Mouse (Mus musculus) CH12.LX (cell line): ENCODE data around the gene Capn2. TPM values are rescaled to one million over a fixed set of nuclear protein-coding genes. Genes with fewer than 3 reads are reported as not detected.

Experiments
- DNase-seq: peaks from one replicate; pipeline ENCODE4 v3.0.0-alpha.2; 2013; ENCODE audit errors: extremely low read depth
- H3K27ac ChIP-seq: 2 replicates; pipeline ENCODE4 v1.5.1; 2012; ENCODE audit warnings: low read depth, mild to moderate bottlenecking, control low read depth, moderate library complexity; ENCODE audit not compliant: insufficient read depth
- H3K27me3 ChIP-seq: replicated peaks from 2 replicates; pipeline ENCODE3; 2012; ENCODE audit warnings: inconsistent platforms
- H3K36me3 ChIP-seq, 2 experiments: replicated peaks in 1 of 2; 2 replicates each; pipeline versions ENCODE3 to v1.6.1; 2012; ENCODE audit warnings: inconsistent platforms in 1 of 2, low read length in 1 of 2, mild to moderate bottlenecking in 1 of 2, mixed read lengths in 1 of 2, moderate library complexity in 1 of 2; ENCODE audit not compliant: control insufficient read depth in 1 of 2, insufficient read depth in 1 of 2
- H3K4me1 ChIP-seq, 2 experiments: 2 replicates each; pipeline ENCODE4 v1.6.1; 2012; ENCODE audit warnings: inconsistent platforms in 1 of 2, moderate library complexity in 1 of 2; ENCODE audit not compliant: insufficient read depth in 2 of 2, control insufficient read depth in 1 of 2
- H3K4me2 ChIP-seq: 2 replicates; pipeline ENCODE4 v1.6.1; 2012; ENCODE audit warnings: low read depth, mild to moderate bottlenecking, control low read depth; ENCODE audit not compliant: poor library complexity, insufficient read depth, severe bottlenecking
- H3K4me3 ChIP-seq, 3 experiments: fragments of 150-350 bp in 1 of 3; sonication (generic) in 1 of 3; replicated peaks in 1 of 3; 2 replicates each; pipeline versions ENCODE3 to v1.5.1; 2011 to 2012; ENCODE audit warnings: low read depth in 2 of 3, low read length in 2 of 3, mild to moderate bottlenecking in 2 of 3, moderate library complexity in 2 of 3, control low read depth in 1 of 3, improper control_type of control experiment in 1 of 3, inconsistent platforms in 1 of 3, mixed read lengths in 1 of 3; ENCODE audit not compliant: poor library complexity in 1 of 3
- H3K79me2 ChIP-seq: replicated peaks from 2 replicates; pipeline ENCODE4 v1.6.1; 2012; ENCODE audit warnings: mild to moderate bottlenecking, moderate library complexity; ENCODE audit not compliant: control insufficient read depth, poor library complexity, insufficient read depth, severe bottlenecking; ENCODE audit errors: extremely low read depth
- H3K9ac ChIP-seq: 2 replicates; pipeline ENCODE4 v1.6.1; 2012; ENCODE audit warnings: low read depth, mild to moderate bottlenecking, control low read depth, moderate library complexity; ENCODE audit not compliant: insufficient read depth
- H3K9me3 ChIP-seq: replicated peaks from 2 replicates; pipeline ENCODE3; 2012; ENCODE audit warnings: low read length, inconsistent platforms, mixed read lengths
- BHLHE40 ChIP-seq: IDR thresholded peaks from 2 replicates; pipeline ENCODE4 v1.6.1; 2011; ENCODE audit warnings: mild to moderate bottlenecking, low read depth, low read length, improper control_type of control experiment
- CHD1 ChIP-seq: IDR thresholded peaks from 2 replicates; pipeline ENCODE4 v1.6.1; 2012; ENCODE audit warnings: low read depth, low read length, improper control_type of control experiment, inconsistent platforms
- CHD2 ChIP-seq: IDR thresholded peaks from 2 replicates; pipeline ENCODE4 v1.6.1; 2011; ENCODE audit warnings: low read length, improper control_type of control experiment
- E2F4 ChIP-seq: IDR thresholded peaks from 2 replicates; pipeline ENCODE4 v1.6.1; 2011; ENCODE audit warnings: low read depth, low read length, improper control_type of control experiment; ENCODE audit not compliant: insufficient replicate concordance
- ELF1 ChIP-seq: IDR thresholded peaks from 2 replicates; pipeline ENCODE4 v1.6.1; 2014; ENCODE audit warnings: low read depth, mild to moderate bottlenecking, inconsistent platforms, low read length, improper control_type of control experiment
- EP300 ChIP-seq: IDR thresholded peaks from 2 replicates; pipeline ENCODE4 v1.6.1; 2011; ENCODE audit warnings: low read length, improper control_type of control experiment
- HCFC1 ChIP-seq: IDR thresholded peaks from 2 replicates; pipeline ENCODE4 v1.6.1; 2012; ENCODE audit warnings: low read depth, mild to moderate bottlenecking, inconsistent platforms, low read length, improper control_type of control experiment
- JUND ChIP-seq: conservative IDR thresholded peaks from 2 replicates; pipeline ENCODE4 v1.6.1; 2011; ENCODE audit warnings: low read depth, low read length, improper control_type of control experiment
- KAT2A ChIP-seq: IDR thresholded peaks from 2 replicates; pipeline ENCODE4 v1.6.1; 2012; ENCODE audit warnings: low read length, improper control_type of control experiment, inconsistent platforms; ENCODE audit not compliant: insufficient replicate concordance
- MAX ChIP-seq: IDR thresholded peaks from 2 replicates; pipeline ENCODE4 v1.6.1; 2011; ENCODE audit warnings: low read length, improper control_type of control experiment
- MAZ ChIP-seq: IDR thresholded peaks from 2 replicates; pipeline ENCODE4 v1.6.1; 2012; ENCODE audit warnings: low read depth, mild to moderate bottlenecking, inconsistent platforms, low read length, improper control_type of control experiment, moderate library complexity
- NELFE ChIP-seq: IDR thresholded peaks from 2 replicates; pipeline ENCODE4 v1.6.1; 2011; ENCODE audit warnings: low read depth, low read length, improper control_type of control experiment
- NRF1 ChIP-seq: IDR thresholded peaks from 2 replicates; pipeline ENCODE4 v1.6.1; 2014; ENCODE audit warnings: low read depth, mild to moderate bottlenecking, inconsistent platforms, low read length, improper control_type of control experiment, moderate library complexity
- PAX5 ChIP-seq: IDR thresholded peaks from 2 replicates; pipeline ENCODE4 v1.6.1; 2012; ENCODE audit warnings: low read length, inconsistent platforms, mixed read lengths
- POLR2AphosphoS2 ChIP-seq: IDR thresholded peaks from 2 replicates; pipeline ENCODE4 v1.6.1; 2011; ENCODE audit warnings: low read depth, low read length, improper control_type of control experiment
- RAD21 ChIP-seq: IDR thresholded peaks from 2 replicates; pipeline ENCODE4 v1.6.1; 2011; ENCODE audit warnings: low read depth, mild to moderate bottlenecking, low read length, improper control_type of control experiment, moderate library complexity
- SIN3A ChIP-seq: IDR thresholded peaks from 2 replicates; pipeline ENCODE4 v1.6.1; 2012; ENCODE audit warnings: low read length, improper control_type of control experiment, inconsistent platforms
- TCF12 ChIP-seq: IDR thresholded peaks from 2 replicates; pipeline ENCODE4 v1.6.1; 2014; ENCODE audit warnings: low read depth, mild to moderate bottlenecking, inconsistent platforms, low read length, improper control_type of control experiment
- ZC3H11A ChIP-seq: IDR thresholded peaks from 2 replicates; pipeline ENCODE4 v1.6.1; 2012; ENCODE audit warnings: low read depth, mild to moderate bottlenecking, inconsistent platforms, low read length, improper control_type of control experiment
- ZKSCAN1 ChIP-seq: IDR thresholded peaks from 2 replicates; pipeline ENCODE4 v1.6.1; 2012; ENCODE audit warnings: low read depth, inconsistent platforms, low read length, improper control_type of control experiment, borderline replicate concordance
- dilution Hi-C: fragments of 300-500 bp; cut with MboI; formaldehyde crosslinking; loops from 2 replicates; pipeline ENCODE4 v1.14.3; 2020; ENCODE audit warnings: low sequenced_read_pairs; ENCODE audit not compliant: extremely low pct_unique_long_range_greater_than_20kb, extremely low pct_ligation_motif_present
- in situ Hi-C: fragments of 300-500 bp; cut with MboI; formaldehyde crosslinking; loops from 3 replicates; pipeline ENCODE4 v1.14.3; 2019; ENCODE audit warnings: low sequenced_read_pairs, low pct_ligation_motif_present, low pct_unique_long_range_greater_than_20kb, mixed read lengths
- polyA plus RNA-seq: library from polyadenylated mRNA; unstranded; fragments of >175 nt; gene quantifications from 2 replicates; pipeline ENCODE4 v1.2.1, GENCODE M21; 2012; ENCODE audit warnings: low read depth; ENCODE audit not compliant: insufficient read length
- total RNA-seq, 2 experiments: library from RNA; depleted of rRNA; stranded (reverse); fragments of 300-350 nt in 1 of 2; fragments of >200 nt in 1 of 2; gene quantifications; 2 replicates each; pipeline ENCODE4 v1.2.3; 2012 to 2014

Capn2 gene
- total and polyA plus RNA-seq, 3 experiments = 10.9 to 28.1 (median 15.0) TPM

DNA sequence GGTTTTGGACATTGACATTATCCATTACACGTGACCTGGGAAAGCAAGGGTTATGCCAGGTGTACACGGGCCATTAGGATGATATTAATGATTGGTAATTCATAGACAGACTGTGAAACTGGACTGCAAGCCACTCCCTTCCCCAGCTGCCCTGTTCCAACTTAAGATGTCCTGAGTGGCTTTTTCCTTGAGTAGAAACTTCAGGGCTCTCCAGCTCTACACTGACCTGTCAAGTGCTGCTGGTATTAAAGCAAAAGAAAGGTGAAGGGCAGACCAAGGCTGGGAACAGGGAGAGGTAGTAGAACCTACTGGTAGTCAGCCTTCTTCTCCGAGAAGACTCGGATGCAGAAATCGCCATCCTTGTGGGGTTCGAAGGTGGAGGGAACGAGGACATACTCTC is 36.3 kb downstream of the Capn2 start:
- H3K27me3 ChIP-seq = no peaks in the 10 kb centered on the region
- no peaks in the 10 kb centered on the region for H3K9me3 ChIP-seq
- H3K4me1 ChIP-seq = no peaks in the 10 kb centered on the region
- H3K79me2 ChIP-seq = no peaks in the 10 kb centered on the region
- dilution Hi-C loops = no loop called here
- no peak overlapping the region for H3K4me3 ChIP-seq
- no peak overlapping the region for H3K4me2 ChIP-seq
- peaks cover 48 to 78% of the 10 kb centered on the region in 2 experiments for H3K36me3 ChIP-seq
- TF ChIP-seq RAD21 = no peak
- no peak for TF ChIP-seq ZC3H11A
- TF ChIP-seq CHD1 = no peak
- TF ChIP-seq MAX = no peak
- no peak for TF ChIP-seq MAZ
- TF ChIP-seq E2F4 = no peak
- TF ChIP-seq, all 38 proteins: peak for 0
- in situ Hi-C loops = no loop called here
- no peak for DNase-seq
- Histone ChIP-seq H3K27ac (no peak overlapping the region), H3K9ac (no peak overlapping the region)

DNA sequence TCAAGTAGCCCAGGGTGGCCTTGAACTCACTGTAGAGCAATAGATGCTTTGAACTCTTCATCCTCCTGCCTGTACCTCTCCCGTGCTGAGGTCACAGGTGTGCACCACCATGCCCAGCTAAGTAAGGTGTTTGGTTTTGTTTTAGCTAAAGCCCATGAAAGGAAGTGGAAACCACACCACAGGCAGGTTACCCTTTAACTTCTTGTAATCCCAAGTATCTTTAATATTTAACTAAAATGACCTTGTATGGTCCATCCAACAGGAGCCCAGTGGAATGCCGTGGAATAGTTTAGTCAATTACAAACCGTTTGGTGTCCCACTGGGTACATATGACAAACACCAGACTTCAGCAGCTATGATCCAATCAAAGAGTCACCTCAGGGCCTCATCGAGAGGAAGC is 38.5 kb downstream of the Capn2 start:
- H3K27ac ChIP-seq = no peak overlapping the region
- DNase-seq = no peak
- no peak overlapping the region for H3K4me2 ChIP-seq
- no peak overlapping the region for H3K9ac ChIP-seq
- dilution Hi-C loops = no loop called here
- H3K36me3 ChIP-seq = peaks cover 42 to 75% of the 10 kb centered on the region in 2 experiments
- no peak overlapping the region for H3K4me3 ChIP-seq
- no peaks in the 10 kb centered on the region for H3K4me1 ChIP-seq
- H3K27me3 ChIP-seq = no peaks in the 10 kb centered on the region
- H3K9me3 ChIP-seq = no peaks in the 10 kb centered on the region
- in situ Hi-C loops = no loop called here
- no peaks in the 10 kb centered on the region for H3K79me2 ChIP-seq
- TF ChIP-seq SIN3A = no peak
- no peak for TF ChIP-seq CHD1
- TF ChIP-seq POLR2AphosphoS2 = no peak
- no peak for TF ChIP-seq NRF1
- no peak for TF ChIP-seq CHD2
- no peak for TF ChIP-seq ELF1
- no peak for TF ChIP-seq ZC3H11A
- no peak for TF ChIP-seq PAX5
- TF ChIP-seq BHLHE40 = no peak
- TF ChIP-seq RAD21 = no peak
- TF ChIP-seq NELFE = no peak
- no peak for TF ChIP-seq EP300
- TF ChIP-seq E2F4 = no peak
- TF ChIP-seq TCF12 = no peak
- no peak for TF ChIP-seq ZKSCAN1
- TF ChIP-seq HCFC1 = no peak
- TF ChIP-seq JUND = no peak
- TF ChIP-seq KAT2A = no peak
- TF ChIP-seq, all 38 proteins: peak for 0
